Mouse (Mus musculus) retina, postnatal 1 day (tissue): ENCODE data around the gene Ebp.

Experiments used
- DNase-seq: peaks from one replicate; pipeline ENCODE4 v3.0.0-alpha.2; 2012

The Ebp gene

GRCm38 (mm10) chrX:8182871-8183540 is 10.3 kb downstream of the Ebp start:
- DNase-seq: no peak

DNA sequence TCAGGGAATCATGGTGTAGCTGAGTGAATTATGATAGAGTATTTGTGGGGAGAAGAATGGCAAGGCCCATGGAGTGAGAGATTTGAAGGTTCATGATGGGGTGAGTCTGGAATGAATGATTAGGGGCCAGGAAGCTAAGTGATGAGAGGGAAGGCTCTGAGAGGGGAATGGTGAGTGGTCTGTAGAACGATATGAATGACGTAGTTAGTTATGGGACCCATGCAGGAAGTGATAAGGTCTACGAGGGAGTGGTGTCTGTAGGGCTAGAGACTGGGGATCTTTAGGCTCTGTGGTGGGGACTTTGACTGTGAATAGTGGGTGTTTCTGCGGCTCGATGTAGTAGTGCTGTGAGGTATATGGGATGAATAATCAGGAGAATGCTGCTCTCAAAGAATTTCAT is 13.7 kb downstream of the Ebp start:
- no peak for DNase-seq

DNA sequence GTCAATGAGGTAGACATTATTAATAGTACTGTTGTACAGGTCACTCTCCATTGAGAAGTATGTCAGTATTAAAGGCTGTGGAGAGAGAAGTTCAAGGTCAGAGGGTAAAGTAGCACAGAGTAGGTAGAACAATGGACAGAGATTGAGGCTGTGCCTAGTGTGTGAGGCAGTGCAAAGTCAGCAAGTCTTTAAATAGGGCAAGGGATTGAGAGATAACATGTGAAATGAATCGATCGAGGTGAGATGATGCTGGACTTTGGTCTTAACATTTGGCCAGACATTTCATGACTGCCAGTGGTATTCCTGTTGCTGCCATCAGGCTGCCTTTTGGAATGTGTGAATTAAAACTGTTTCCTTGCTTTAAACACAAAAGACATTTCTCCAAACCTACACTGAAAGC is 14.4 kb downstream of the Ebp start:
- DNase-seq: no peak

DNA sequence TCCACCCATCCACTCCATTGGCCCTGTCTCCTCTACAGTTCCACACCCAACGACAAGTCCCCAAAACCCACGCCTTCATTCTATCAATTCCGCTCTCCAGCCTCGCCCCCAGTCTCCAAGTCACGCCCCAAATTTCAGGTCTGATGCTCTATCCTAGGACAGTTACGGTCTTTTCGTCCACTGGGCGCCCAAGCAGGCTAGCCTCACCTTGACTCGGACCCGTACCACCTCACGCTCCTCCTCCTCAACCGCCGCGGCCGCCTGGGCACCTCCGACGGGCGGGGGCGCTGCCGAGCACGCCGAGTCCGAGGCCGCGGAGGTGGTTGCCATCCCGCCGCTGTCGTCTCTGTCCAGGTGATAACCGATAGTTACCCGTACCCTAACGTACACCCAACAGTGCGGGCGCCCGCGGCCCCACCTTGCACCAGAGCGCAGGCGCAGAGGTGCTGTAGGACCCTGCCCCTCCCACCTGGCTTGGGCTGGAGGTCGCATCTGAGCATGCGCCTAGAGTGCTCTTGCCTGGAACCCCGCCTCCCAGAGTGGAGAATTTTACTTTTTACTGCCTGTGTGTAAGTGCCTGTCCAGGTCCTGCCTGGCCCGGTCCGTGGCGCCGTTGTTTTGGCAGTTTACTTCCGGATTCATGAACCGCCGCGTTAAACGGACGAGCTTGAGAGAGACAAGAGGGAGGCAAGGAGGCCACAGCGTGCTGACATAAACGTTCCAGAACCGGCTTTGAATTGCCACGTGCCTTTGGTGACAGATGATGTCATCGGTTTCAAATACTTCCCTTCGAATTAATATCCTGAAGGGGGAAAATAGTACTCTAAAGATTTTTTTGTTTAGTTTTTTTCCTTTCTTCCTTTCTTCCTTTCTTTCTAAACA is 17.6 kb downstream of the Ebp start, which contains the start of gene Tbc1d25:
Tbc1d25 (minus strand) TSS at position 678 of the 882 bp plus-strand sequence.
- DNase-seq: peak; percentile 88

DNA sequence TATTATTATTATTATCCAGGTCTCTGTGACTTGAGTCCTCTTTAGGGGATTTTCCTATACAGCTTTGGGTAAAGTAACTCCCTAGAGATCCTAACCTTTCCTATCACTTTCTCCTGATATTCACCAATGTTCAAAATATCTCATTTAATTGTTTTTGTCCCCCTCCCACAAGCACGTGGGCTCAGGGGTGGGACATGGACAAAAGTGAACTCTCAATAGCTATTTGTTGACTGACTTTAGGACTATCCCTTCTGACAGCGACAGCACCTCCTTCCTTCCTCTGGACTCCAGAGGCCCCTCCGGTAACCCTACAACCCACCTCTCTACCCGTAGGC is 18.2 kb downstream of the Ebp start:
- DNase-seq: no peak

DNA sequence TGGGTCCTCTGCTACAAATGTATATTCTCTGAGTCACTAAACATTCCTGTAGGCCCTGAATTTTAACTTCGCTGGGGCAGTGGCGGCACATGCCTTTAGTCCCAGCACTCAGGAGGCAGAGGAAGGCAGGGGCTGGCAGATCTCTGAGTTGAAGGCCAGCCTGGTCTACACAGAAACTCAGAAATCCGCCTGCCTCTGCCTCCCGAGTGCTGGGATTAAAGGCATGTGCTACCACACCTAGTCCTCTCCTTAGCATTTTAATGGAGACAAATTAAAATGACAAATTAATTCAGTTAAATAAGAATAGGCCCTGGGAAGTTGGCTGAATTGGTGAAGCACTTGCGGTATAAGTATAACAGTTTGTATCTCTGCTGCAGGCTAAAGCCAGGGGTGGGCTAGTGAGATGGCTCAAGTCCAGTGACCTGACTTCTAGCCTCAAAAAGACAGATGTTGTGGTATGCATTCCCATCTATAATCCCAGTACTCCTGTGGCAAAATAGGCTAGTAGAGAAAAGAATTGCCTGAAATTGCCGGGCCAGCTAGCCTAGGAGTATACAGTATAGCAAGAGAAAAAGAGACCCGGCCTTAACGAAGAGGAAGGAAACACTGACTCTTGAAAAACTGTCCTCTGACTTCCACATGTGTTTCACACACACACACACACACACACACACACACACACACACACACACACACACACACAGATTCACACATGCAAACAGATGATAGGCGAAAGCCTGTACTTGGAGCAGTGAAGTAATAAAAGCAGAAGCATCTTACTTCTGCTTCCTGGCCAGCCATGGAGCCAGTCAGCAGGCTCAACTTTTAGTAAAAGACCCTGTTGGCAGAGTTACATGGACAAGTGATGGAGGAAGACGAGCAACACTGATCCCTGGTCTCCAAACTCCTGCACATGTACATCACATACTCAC is 25.3 kb downstream of the Ebp start:
- DNase-seq: no peak

GRCm38 (mm10) chrX:8164471-8164870 is 28.8 kb downstream of the Ebp start:
- no peak for DNase-seq

- DNase-seq: no peak
Observed at GRCm38 (mm10) chrX:8163076-8163475, 30.2 kb downstream of the Ebp start.

DNA sequence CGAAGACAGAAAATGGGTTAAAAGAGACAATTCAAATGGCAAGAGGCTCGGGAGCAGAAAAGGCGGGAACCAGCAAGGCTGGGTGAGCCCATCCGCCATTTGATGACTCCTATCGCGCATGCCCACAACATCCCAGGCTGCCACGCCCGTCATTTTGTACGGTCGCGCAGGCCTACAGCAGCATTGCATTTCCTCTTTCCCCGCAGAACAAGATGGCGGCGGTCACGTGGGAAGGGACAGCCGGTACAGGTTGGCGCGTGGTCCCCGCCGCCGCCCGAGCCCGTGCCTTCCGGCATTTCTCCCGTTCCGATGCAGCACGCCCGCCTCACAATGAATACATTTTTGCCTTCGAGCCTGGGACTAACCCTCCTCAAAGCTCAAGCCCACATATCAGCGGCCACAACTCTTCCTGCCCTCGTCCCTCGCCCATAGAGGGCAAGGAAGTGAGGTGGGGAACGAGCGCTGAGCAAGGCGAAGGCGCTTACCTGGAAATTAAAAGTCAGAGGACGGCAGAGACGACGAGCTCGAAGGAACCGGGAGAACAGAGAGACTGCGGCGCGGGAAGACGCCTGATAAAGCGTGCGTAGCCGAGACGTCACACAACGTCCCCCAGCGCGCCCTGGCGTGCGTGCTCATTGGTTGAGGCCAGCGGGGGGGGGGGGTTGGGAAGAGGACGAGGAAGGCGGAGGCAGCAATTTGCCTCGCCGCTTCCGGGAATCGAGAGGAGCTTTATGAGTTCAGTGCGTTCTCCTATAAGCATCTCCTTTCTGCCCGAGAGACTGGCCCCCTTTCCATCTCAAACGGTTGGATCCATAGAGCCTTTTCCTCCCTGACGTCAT is 47.9 kb downstream of the Ebp start, which contains the start of gene Rbm3:
Rbm3 (minus strand) TSS at position 728 of the 839 bp plus-strand sequence.
- peak; percentile 94 for DNase-seq

GRCm38 (mm10) chrX:8143750-8144149 is 49.6 kb downstream of the Ebp start:
- DNase-seq: no peak

GRCm38 (mm10) chrX:8142948-8143347 is 50.4 kb downstream of the Ebp start:
- DNase-seq: no peak

- no peak for DNase-seq
Observed at GRCm38 (mm10) chrX:8141058-8141457, 52.3 kb downstream of the Ebp start.

GRCm38 (mm10) chrX:8140446-8140845 is 52.9 kb downstream of the Ebp start:
- no peak for DNase-seq

DNA sequence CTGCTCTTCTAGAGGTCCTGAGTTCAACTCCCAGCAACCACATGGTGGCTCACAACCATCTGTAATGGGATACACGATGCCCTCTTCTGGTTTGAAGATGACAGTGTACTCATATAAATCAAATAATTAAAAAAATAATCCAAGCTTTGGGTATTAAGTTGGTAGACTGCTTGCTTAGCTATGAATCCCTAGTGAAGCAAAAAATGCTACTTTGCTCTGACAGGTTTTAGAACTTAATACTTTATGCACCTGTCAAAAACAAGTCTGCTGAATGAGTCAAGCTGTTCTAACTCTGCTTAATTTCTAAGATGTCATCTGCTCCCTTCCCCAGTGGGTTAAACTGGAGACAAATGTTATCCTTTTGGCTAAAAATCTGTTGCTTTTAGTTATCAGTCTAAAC is 53.8 kb downstream of the Ebp start:
- DNase-seq: no peak

GRCm38 (mm10) chrX:8135886-8136285 is 57.4 kb downstream of the Ebp start:
- no peak for DNase-seq
